Mouse (Mus musculus) liver, postnatal 0 days (tissue): ENCODE data around the gene Nanos3.

Experiments used
- CTCF ChIP-seq: sonication (generic); IDR thresholded peaks from 2 replicates; pipeline ENCODE4 v1.5.1; 2016; ENCODE audit warnings: antibody characterized with exemption, low read depth
- EP300 ChIP-seq: IDR thresholded peaks from 2 replicates; pipeline ENCODE4 v1.6.1; 2016; ENCODE audit warnings: antibody characterized with exemption, low read depth, mild to moderate bottlenecking

GRCm38 (mm10) chr8:84128277-84128676 lies 56.7 kb downstream of the Nanos3 start:
- TF ChIP-seq CTCF (0 out of 2 replicates have a peak, but pooled peaks have one; percentile 6), EP300 (no peak)
